Mouse (Mus musculus) thymus, adult 2 months (tissue): Measurements from ENCODE around the gene Arxes2.

Experiments used
- CTCF ChIP-seq: fragments of 200-500 bp; IDR thresholded peaks from 2 replicates; pipeline ENCODE4 v1.5.1; 2012; ENCODE audit warnings: mild to moderate bottlenecking, control low read depth, low read length, moderate library complexity, borderline replicate concordance; ENCODE audit not compliant: control insufficient read depth, poor library complexity, insufficient read depth; ENCODE audit errors: extremely low read depth
- POLR2A ChIP-seq: fragments of 200-500 bp; IDR thresholded peaks from 2 replicates; pipeline ENCODE4 v1.6.1; 2012; ENCODE audit warnings: mild to moderate bottlenecking, low read length, control low read depth, moderate library complexity; ENCODE audit not compliant: control insufficient read depth, poor library complexity, insufficient read depth; ENCODE audit errors: extremely low read depth

DNA sequence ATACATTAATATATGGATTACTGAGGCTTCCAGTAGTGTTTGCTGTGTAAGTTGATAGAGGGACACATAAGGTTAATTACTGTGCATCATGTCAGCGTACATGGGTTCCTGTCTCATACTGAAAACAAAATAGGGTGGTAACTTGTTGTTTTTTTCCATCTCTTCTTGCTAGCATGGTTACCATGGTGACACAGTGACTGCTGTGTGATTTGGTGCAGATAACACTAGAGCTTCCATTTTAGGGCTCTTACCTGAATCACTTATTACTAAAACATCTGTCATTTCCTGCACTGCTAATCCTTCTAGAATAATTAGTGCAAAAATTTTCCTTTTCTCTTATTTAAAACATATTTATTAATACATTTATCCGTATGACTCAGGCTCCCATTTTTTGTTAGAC lies 31.3 kb upstream of the Arxes2 start:
- TF ChIP-seq CTCF (no peak), POLR2A (no peak)
